Mouse (Mus musculus): ENCODE results near the gene Plin2. TPM values are rescaled to one million over a fixed set of nuclear protein-coding genes. Genes with fewer than 3 reads are reported as not detected.
A peak's percentile ranks its signal among the peaks of the same experiment; 100 is the strongest.
"Not testable (repeated sequence)": the region's sequence is repeated elsewhere in the genome, so short reads cannot be mapped to it uniquely, and the experiment has no call there.

Plin2 gene
- polyA plus RNA-seq, 1 experiment, result 19.9 TPM

- not testable (repeated sequence) for DNase-seq (ENCODE audit: extremely low spot score in 1 of 2, low spot score in 1 of 2)
Observed at GRCm38 (mm10) chr4:86634873-86635272, 35.0 kb downstream of the Plin2 start.

- not testable (repeated sequence) for DNase-seq (ENCODE audit: extremely low spot score in 1 of 2, low spot score in 1 of 2)
Observed at GRCm38 (mm10) chr4:86634312-86634711, 35.5 kb downstream of the Plin2 start.

DNA sequence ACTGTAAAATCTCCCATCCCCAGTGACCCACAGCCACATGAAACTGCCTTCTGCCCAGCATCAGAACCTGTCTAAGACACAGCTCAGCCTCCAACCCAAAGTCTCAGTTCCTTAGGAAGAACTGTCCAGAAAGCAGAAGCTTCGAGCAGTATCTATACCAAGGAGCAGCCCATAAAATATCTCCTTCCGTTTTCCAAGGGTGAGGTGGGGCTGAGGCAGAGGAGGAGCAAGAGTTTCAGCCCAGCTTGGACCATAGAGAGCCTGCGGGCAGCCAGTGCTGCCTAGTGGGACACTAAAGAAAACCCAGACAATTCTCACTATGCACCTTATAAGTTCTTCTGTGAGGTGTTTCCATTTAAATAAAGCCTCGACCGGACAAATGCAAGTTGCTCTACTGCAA lies 37.3 kb downstream of the Plin2 start:
- DNase-seq (ENCODE audit: extremely low spot score in 1 of 2, low spot score in 1 of 2), result not testable (repeated sequence)

- no peak for DNase-seq (ENCODE audit: extremely low spot score in 1 of 2, low spot score in 1 of 2)
Observed at GRCm38 (mm10) chr4:86631831-86632230, 38.0 kb downstream of the Plin2 start.

DNA sequence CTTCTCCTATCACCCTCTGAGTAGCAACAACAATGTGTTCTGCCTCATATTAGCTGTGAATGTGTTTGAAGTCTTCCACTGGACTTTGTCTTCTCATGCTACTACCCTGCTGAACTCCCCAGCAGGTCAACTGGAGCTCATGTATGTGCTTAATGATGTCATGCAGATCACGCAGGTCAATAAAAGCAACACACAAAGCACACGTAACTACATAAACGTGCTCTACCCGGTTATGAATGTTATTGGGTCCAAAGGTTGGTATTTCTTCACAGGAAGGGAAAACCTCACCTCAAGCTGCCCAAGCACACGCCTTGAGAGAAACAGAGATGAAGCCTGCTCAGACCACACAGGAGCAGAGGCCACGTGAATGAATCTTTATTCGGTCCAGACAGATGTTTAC lies 43.4 kb downstream of the Plin2 start:
- not testable (repeated sequence) for DNase-seq (ENCODE audit: extremely low spot score in 1 of 2, low spot score in 1 of 2)

DNA sequence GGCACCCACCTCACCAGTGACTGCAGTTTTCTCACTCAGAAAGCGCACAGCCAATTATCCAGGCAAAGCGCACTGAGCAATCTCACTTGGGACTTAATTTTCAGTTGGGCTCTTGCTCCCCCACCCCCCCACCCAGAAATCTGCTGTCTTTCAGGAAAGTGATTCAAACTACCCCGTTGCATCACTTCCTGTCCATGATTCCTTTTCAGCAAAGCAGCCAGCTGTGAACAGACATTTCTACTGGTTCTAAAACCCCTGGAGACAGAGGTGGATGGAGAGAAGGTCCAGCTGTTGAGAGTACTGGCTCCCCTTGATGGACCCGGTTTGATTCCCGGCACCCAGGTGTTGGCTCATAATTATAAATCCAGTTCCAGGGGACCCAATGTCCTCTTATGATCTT lies 44.4 kb downstream of the Plin2 start:
- no peak for DNase-seq (ENCODE audit: extremely low spot score in 1 of 2, low spot score in 1 of 2)

- not testable (repeated sequence) for DNase-seq (ENCODE audit: extremely low spot score in 1 of 2, low spot score in 1 of 2)
Observed at GRCm38 (mm10) chr4:86622532-86622931, 47.3 kb downstream of the Plin2 start.

DNA sequence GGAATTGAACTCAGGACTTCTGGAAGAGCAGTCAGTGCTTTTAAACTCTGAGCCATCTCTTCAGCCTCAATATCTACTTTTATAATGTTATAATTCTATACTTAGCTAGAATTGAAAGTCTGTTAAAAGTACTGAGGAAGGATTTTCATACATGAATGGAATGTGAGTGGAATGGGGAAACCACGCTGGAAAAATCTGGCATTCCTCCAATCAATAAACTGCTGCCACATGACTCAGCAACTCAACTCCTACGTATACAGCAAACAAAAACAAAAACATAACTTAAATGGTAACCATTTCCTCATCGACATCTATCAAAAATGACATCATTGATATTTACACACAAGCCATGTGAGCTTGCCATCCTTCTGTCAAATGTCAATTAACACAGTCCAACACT lies 47.7 kb downstream of the Plin2 start:
- no peak for DNase-seq (ENCODE audit: extremely low spot score in 1 of 2, low spot score in 1 of 2)

GRCm38 (mm10) chr4:86620506-86620905 lies 49.4 kb downstream of the Plin2 start:
- peak; percentile 21 to 45 for DNase-seq (ENCODE audit: extremely low spot score in 1 of 2, low spot score in 1 of 2)

- no peak for DNase-seq (ENCODE audit: extremely low spot score in 1 of 2, low spot score in 1 of 2)
Observed at GRCm38 (mm10) chr4:86612289-86612620, 57.6 kb downstream of the Plin2 start.

DNA sequence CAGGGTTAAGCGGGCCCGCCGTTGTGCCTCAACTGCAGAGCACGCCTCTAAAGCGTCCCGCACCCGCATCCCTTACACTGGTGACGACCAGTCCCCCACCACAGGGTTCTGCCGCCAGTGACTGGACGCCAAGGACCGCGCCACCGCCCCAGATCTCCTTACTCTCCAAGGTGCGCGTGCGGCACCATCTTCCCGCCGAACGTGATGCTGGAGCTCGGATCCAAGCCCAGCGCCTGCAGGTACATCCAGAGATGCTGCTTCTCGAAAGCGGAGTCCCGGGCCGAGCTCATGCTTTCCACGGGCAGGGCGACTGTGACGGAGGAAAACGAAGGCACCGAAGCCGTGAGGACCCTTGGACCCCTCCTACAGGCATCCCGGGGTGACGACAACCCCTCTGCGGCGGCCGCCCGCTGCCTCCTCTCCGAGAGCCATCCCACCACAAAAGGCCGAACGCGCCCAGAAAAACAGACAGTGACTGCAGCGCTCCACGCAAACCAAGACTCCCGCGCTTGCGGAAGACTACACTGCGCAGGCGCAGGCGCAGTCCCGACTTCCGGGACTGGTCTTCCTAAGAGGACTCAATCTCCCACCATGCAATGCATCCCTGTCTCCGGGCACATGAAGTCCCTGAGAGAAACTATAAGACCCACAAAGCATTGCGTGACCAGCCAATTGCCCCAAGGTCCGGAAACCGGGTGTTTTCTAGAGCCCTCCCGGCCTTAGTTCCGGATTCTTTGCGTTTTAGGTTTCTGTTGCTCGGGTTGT lies 58.2 kb downstream of the Plin2 start, which contains the start of gene Haus6:
TSS of gene Haus6 (minus strand) at position 532 of the 765 bp plus-strand sequence.
- peak; percentile 95 to 96 for DNase-seq (ENCODE audit: extremely low spot score in 1 of 2, low spot score in 1 of 2)

Other genes with a start within 250 kb of the Plin2 start
- gene Saxo1, start 111.7 kb downstream of the Plin2 start, polyA plus RNA-seq (2012; rRNA removed), result 0.06 and 0.10 TPM in 2 replicates
- 109 and 132 TPM in 2 replicates for gene Rraga, start 94.4 kb downstream of the Plin2 start, polyA plus RNA-seq (2012; rRNA removed)
- gene Haus6, start 58.0 kb downstream of the Plin2 start, polyA plus RNA-seq (2012; rRNA removed), result 3.8 and 3.9 TPM in 2 replicates
- 6.9 and 7.5 TPM in 2 replicates for gene Dennd4c, start 78.5 kb upstream of the Plin2 start, polyA plus RNA-seq (2012; rRNA removed)
- 657 and 684 TPM in 2 replicates for gene Rps6, start 187.4 kb upstream of the Plin2 start, polyA plus RNA-seq (2012; rRNA removed)
- 4.6 and 5.3 TPM in 2 replicates for gene Acer2, start 204.3 kb upstream of the Plin2 start, polyA plus RNA-seq (2012; rRNA removed)